Mouse (Mus musculus): ENCODE data around the gene Smtnl1. TPM values are rescaled to one million over a fixed set of nuclear protein-coding genes. Genes with fewer than 3 reads are reported as not detected.

The Smtnl1 gene
- polyA plus RNA-seq, 2 experiments = 0.23 to 0.38 TPM

DNA sequence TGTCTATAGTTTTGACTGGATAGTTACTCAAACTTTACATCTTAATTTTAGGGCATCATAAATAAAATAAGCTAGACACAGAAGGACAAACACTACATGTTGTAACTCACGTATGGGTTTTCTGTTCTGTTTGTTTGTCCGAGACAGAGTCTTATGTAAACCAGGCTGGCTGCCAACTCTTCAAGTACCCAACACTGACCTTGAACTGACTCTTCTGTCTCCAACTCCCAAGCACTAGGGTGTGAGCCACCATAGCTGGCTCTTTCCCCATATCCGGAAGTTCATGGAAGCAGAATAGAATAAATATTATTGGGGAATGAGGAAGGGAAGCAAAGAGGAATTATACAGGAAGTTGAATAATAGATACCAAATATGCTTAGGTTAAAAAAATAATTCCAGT is 29.9 kb downstream of the Smtnl1 start:
- Histone ChIP-seq H3K27ac (no peak overlapping the region), H3K4me2 (ENCODE audit: low read depth) (peak overlapping the region; percentile 1; the same call in 1 of the 2 replicates), H3K4me3 (ENCODE audit: insufficient read depth in 1 of 2, low read depth in 2 of 2, low read length in 2 of 2) (peak overlapping the region in 1 of 2 experiments; percentile 13; a peak in 1 of 4 replicates), H3K9ac (replicated peaks) (no peak overlapping the region), H3K4me1 (replicated peaks; ENCODE audit: control insufficient read depth in 2 of 2, insufficient read depth in 2 of 2, low read length in 1 of 2) (peaks cover 23 to 24% of the 10 kb centered on the region in 2 experiments), H3K9me3 (ENCODE audit: control insufficient read depth, low read length) (no peaks in the 10 kb centered on the region), H3K27me3 (ENCODE audit: control insufficient read depth, insufficient read depth, low read length) (peaks cover 9% of the 10 kb centered on the region), H3K36me3 (replicated peaks; ENCODE audit: control insufficient read depth, insufficient read depth, low read depth) (no peaks in the 10 kb centered on the region)
- 73% methylated on average over 3 of the region's 3 CpGs for WGBS (ENCODE audit: insufficient replicate concordance)
- TF ChIP-seq EP300 (IDR thresholded peaks at IDR 0.05; ENCODE audit: low read depth) = no peak
- ATAC-seq (ENCODE audit: insufficient read depth) (no peak), DNase-seq (ENCODE audit: low read depth in 3 of 3, low spot score in 3 of 3) (no peak)

DNA sequence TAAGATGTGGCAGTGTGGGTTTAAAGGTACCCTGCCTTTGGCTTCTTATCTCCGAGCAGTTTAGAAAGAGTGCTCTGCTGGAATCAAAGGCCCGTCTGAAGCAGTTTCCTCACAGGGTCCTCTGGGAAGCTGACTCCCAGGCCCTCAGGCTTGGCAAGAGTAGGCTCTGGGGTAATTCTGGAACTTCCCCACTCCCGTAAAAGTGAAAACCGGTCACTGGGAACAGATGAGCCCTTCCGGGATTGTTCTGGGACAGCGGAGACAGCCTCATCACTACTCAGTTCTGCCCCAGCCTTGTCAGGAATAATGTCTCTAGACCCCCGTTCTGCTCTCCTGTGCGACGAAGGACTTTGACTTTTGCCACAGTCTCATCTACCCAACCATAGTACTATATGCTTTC is 32.0 kb downstream of the Smtnl1 start:
- no peak overlapping the region for H3K9ac ChIP-seq (replicated peaks)
- no peak for TF ChIP-seq CTCF (IDR thresholded peaks at IDR 0.05; ENCODE audit: low read depth)
- no peak for TF ChIP-seq EP300 (IDR thresholded peaks at IDR 0.05; ENCODE audit: low read depth)
- no peaks in the 10 kb centered on the region for H3K9me3 ChIP-seq (ENCODE audit: control insufficient read depth, low read length)
- DNase-seq (ENCODE audit: low read depth in 3 of 3, low spot score in 3 of 3) = no peak
- ATAC-seq (ENCODE audit: insufficient read depth) = no peak
- peaks cover 9% of the 10 kb centered on the region for H3K27me3 ChIP-seq (ENCODE audit: control insufficient read depth, insufficient read depth, low read length)
- H3K4me2 ChIP-seq (ENCODE audit: low read depth) = no peak overlapping the region
- WGBS (ENCODE audit: insufficient replicate concordance) = 52% methylated on average over 9 of the region's 9 CpGs
- H3K4me3 ChIP-seq (ENCODE audit: insufficient read depth in 1 of 2, low read depth in 2 of 2, low read length in 2 of 2) = no peak overlapping the region
- peaks cover 20 to 22% of the 10 kb centered on the region in 2 experiments for H3K4me1 ChIP-seq (replicated peaks; ENCODE audit: control insufficient read depth in 2 of 2, insufficient read depth in 2 of 2, low read length in 1 of 2)
- no peaks in the 10 kb centered on the region for H3K36me3 ChIP-seq (replicated peaks; ENCODE audit: control insufficient read depth, insufficient read depth, low read depth)
- H3K27ac ChIP-seq = no peak overlapping the region

DNA sequence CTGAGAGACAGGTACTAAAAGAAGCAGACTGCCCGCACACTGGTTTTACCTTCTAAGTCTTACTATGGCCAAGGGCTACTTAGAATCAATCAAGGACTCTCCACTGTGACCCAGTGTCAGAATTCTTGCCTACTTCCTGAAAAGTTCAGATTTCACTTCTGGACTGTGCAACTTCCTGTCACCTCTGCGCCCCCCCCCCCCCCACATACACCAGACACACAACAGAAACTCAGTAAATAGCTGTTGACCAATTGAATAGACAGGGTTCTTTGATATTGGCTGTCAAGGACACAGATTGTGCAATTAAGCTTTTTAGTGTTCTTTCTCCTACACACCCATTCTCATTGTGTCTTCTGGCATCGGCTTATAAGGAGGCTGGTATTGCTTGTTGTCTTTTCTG is 34.1 kb downstream of the Smtnl1 start:
- no peak for DNase-seq (ENCODE audit: low read depth in 3 of 3, low spot score in 3 of 3)
- no peaks in the 10 kb centered on the region for H3K9me3 ChIP-seq (ENCODE audit: control insufficient read depth, low read length)
- ATAC-seq (ENCODE audit: insufficient read depth) = no peak
- TF ChIP-seq CTCF (IDR thresholded peaks at IDR 0.05; ENCODE audit: low read depth) = no peak
- TF ChIP-seq EP300 (IDR thresholded peaks at IDR 0.05; ENCODE audit: low read depth) = no peak
- H3K4me2 ChIP-seq (ENCODE audit: low read depth) = no peak overlapping the region
- peaks cover 12 to 14% of the 10 kb centered on the region in 2 experiments for H3K4me1 ChIP-seq (replicated peaks; ENCODE audit: control insufficient read depth in 2 of 2, insufficient read depth in 2 of 2, low read length in 1 of 2)
- no peak overlapping the region for H3K9ac ChIP-seq (replicated peaks)
- no peak overlapping the region for H3K4me3 ChIP-seq (ENCODE audit: insufficient read depth in 1 of 2, low read depth in 2 of 2, low read length in 2 of 2)
- 40% methylated on average over 3 of the region's 3 CpGs for WGBS (ENCODE audit: insufficient replicate concordance)
- no peak overlapping the region for H3K27ac ChIP-seq
- H3K27me3 ChIP-seq (ENCODE audit: control insufficient read depth, insufficient read depth, low read length) = peaks cover 9% of the 10 kb centered on the region
- no peaks in the 10 kb centered on the region for H3K36me3 ChIP-seq (replicated peaks; ENCODE audit: control insufficient read depth, insufficient read depth, low read depth)

DNA sequence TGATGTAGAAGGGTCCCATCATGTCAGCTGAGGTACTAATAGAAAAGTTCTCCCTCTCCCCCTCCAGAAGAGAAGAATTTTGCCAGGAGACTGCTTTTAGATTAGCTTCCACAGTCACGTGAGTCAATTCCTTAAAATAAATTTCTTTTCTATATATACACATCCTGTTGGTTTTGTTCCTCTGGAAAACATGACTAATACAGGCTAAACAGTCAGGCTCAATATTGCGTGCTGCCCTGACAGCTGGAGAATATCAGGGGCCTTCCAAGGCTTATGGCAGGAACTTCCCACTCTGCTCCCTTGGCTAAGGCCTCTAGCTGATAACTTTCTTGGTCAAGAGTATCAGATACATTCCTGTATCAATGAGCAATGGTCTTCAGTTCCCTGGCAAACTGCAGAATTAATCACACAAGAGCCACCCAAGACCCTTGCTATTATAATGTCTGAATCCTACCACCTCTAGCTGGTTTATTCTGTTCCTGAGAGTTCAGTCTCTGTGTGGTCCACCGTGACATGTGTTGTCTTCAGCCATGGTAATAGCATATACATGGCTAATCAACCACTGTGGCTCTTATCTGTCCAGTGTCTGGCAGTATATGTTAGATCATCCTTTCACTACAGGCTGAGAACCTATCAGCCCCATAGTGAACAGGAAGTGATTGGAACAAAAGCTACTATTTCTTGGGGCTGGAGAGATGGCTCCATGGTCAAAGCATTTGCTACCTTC is 38.4 kb downstream of the Smtnl1 start:
- Histone ChIP-seq H3K27ac (no peak overlapping the region), H3K4me3 (ENCODE audit: insufficient read depth in 1 of 2, low read depth in 2 of 2, low read length in 2 of 2) (no peak overlapping the region), H3K4me2 (ENCODE audit: low read depth) (no peak overlapping the region), H3K27me3 (ENCODE audit: control insufficient read depth, insufficient read depth, low read length) (peaks cover 7% of the 10 kb centered on the region), H3K9me3 (ENCODE audit: control insufficient read depth, low read length) (no peaks in the 10 kb centered on the region), H3K4me1 (replicated peaks; ENCODE audit: control insufficient read depth in 2 of 2, insufficient read depth in 2 of 2, low read length in 1 of 2) (peaks cover 5 to 7% of the 10 kb centered on the region in 2 experiments), H3K36me3 (replicated peaks; ENCODE audit: control insufficient read depth, insufficient read depth, low read depth) (no peaks in the 10 kb centered on the region), H3K9ac (replicated peaks) (no peak overlapping the region)
- 49% methylated on average over 3 of the region's 3 CpGs for WGBS (ENCODE audit: insufficient replicate concordance)
- TF ChIP-seq EP300 (IDR thresholded peaks at IDR 0.05; ENCODE audit: low read depth) = no peak
- no peak for TF ChIP-seq CTCF (IDR thresholded peaks at IDR 0.05; ENCODE audit: low read depth)
- ATAC-seq (ENCODE audit: insufficient read depth) = no peak
- DNase-seq (ENCODE audit: low read depth in 3 of 3, low spot score in 3 of 3) = no peak

DNA sequence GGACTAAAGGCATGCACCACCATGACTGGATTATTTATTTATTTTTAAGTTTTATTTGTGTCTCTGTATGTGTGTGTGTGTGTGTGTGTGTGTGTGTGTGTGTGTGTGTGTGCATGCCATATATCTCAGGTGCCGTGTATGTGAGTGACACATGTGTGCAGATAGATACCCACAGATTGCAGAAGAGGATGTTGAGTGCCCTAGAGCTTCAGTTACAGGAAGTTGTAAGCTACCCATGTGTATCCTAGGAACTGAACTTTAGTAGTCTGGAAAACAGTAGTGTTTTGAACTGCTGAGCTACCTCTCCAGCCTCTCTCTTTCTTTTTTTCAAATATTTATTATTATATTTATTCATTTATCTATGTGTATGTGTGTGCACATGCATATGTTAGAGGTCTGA is 39.1 kb downstream of the Smtnl1 start:
- no peaks in the 10 kb centered on the region for H3K9me3 ChIP-seq (ENCODE audit: control insufficient read depth, low read length)
- no peak for ATAC-seq (ENCODE audit: insufficient read depth)
- no peak overlapping the region for H3K9ac ChIP-seq (replicated peaks)
- H3K27ac ChIP-seq = no peak overlapping the region
- peaks cover 1 to 3% of the 10 kb centered on the region in 2 experiments; a peak in 3 of 4 replicates for H3K4me1 ChIP-seq (replicated peaks; ENCODE audit: control insufficient read depth in 2 of 2, insufficient read depth in 2 of 2, low read length in 1 of 2)
- WGBS (ENCODE audit: insufficient replicate concordance) = 7% methylated on average over 1 of the region's 1 CpGs
- DNase-seq (ENCODE audit: low read depth in 3 of 3, low spot score in 3 of 3) = no peak
- H3K27me3 ChIP-seq (ENCODE audit: control insufficient read depth, insufficient read depth, low read length) = peaks cover 10% of the 10 kb centered on the region
- H3K4me3 ChIP-seq (ENCODE audit: insufficient read depth in 1 of 2, low read depth in 2 of 2, low read length in 2 of 2) = no peak overlapping the region
- H3K36me3 ChIP-seq (replicated peaks; ENCODE audit: control insufficient read depth, insufficient read depth, low read depth) = no peaks in the 10 kb centered on the region
- TF ChIP-seq CTCF (IDR thresholded peaks at IDR 0.05; ENCODE audit: low read depth) (no peak), EP300 (IDR thresholded peaks at IDR 0.05; ENCODE audit: low read depth) (no peak)
- no peak overlapping the region for H3K4me2 ChIP-seq (ENCODE audit: low read depth)

Measured in liver, embryonic 14.5 days (tissue).